Mouse (Mus musculus) left cerebral cortex, adult 2 months (tissue): ENCODE results near the gene Gstt1. TPM values are rescaled to one million over a fixed set of nuclear protein-coding genes. Genes with fewer than 3 reads are reported as not detected.

Experiments used
- DNase-seq, 2 experiments: peaks; one replicate each; pipeline ENCODE4 v3.0.0; 2021 to 2022; ENCODE audit warnings: low spot score in 2 of 2, mixed read lengths in 1 of 2; ENCODE audit errors: extremely low spot score in 1 of 2
- H3K27ac ChIP-seq: fragments of 200-600 bp; 2 replicates; pipeline ENCODE4 v1.8.1; 2022
- H3K4me3 ChIP-seq: fragments of 200-600 bp; 2 replicates; pipeline ENCODE4 v1.8.1; 2022
- CTCF ChIP-seq: fragments of 200-600 bp; IDR thresholded peaks from 2 replicates; pipeline ENCODE4 v1.8.1; 2022; ENCODE audit warnings: antibody characterized with exemption, mild to moderate bottlenecking, moderate library complexity
- intact Hi-C: fragments of 180-260 bp; cut with DNase I; formaldehyde crosslinking; loops from one replicate; pipeline ENCODE4 v1.15.1; 2025
- total RNA-seq, 2 experiments: library from RNA; stranded (reverse); gene quantifications; 2 replicates each; pipeline ENCODE4 v1.2.3; 2021

Gene Gstt1
- total RNA-seq, 2 experiments from 2014 or later: 11.0 to 12.2 TPM

DNA sequence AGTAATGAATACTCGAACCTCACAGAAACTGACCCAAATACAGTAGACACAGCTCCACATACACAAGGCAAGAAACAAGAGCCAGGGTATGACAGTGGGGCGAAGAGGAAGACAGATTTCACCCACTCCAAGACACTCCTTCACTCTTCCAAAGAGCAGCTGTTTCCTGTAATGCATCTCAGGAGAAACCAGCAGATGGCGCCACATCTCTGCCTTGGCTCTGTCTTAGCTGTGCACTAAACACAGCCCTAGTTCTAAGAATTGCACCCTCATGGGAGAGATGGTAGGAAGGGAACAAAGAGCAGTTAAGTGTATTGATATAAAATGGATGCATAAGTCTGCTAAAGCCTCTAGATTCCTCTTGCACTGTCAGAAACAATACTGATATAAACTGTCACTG lies 54.4 kb downstream of the Gstt1 start:
- intact Hi-C loops: loop anchor here (1.0 to 2.0 kb wide), 4 partner anchors 21 to 207 kb away; partner anchors contain the start of gene Cabin1
- DNase-seq: peak; percentile 80 to 82
- Histone ChIP-seq H3K4me3 (no peak overlapping the region), H3K27ac (peak overlapping the region; percentile 81)
- peak; percentile 93 for TF ChIP-seq CTCF

- H3K4me3 ChIP-seq: no peak overlapping the region
- TF ChIP-seq CTCF: no peak
- peak overlapping the region; percentile 81 for H3K27ac ChIP-seq
- intact Hi-C loops: loop anchor here (1.0 kb wide), 1 partner anchor 39 kb away; no protein-coding TSS in a partner anchor
- peak; percentile 65 to 66 for DNase-seq
Measured at GRCm38 (mm10) chr10:75743369-75743768, 55.0 kb downstream of the Gstt1 start.

DNA sequence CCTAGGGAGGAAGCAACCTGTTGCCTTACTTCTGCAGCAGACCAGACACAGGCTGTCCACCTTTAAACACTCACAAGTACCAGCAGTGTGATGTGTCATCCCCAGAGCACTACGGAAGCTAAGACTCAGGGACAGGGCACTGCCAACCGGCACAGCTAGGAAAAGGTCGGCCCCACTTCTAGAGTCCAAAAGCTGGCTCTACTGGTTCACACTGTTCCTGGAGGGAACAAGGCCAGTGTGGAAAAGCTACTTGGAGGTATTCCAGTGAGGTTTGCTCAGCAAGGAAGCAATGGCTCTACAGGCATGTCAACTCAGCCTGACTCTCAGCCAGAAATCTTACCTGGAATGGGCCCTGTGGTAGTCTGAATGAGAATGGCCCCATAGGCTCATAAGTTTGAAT lies 57.5 kb downstream of the Gstt1 start:
- Histone ChIP-seq H3K27ac (no peak overlapping the region), H3K4me3 (no peak overlapping the region)
- intact Hi-C loops: no loop called here
- TF ChIP-seq CTCF: no peak
- no peak for DNase-seq

Other genes with a start within 250 kb of the Gstt1 start
- gene Lrrc75b, start 238.3 kb downstream of the Gstt1 start, total RNA-seq: 1 to 10 TPM; 9.4 to 9.9 TPM
- gene Ggt1, start 237.0 kb downstream of the Gstt1 start, total RNA-seq: 1 to 10 TPM; 3.2 to 4.1 TPM
- gene Ggt5, start 209.2 kb downstream of the Gstt1 start, total RNA-seq: 1 to 10 TPM; 2.7 to 3.8 TPM
- 1 to 10 TPM; 8.4 to 8.9 TPM for gene Susd2, start 154.6 kb downstream of the Gstt1 start, total RNA-seq
- gene Cabin1, start 34.2 kb downstream of the Gstt1 start, total RNA-seq: 10 to 100 TPM; 78.0 to 79.3 TPM
- 10 to 100 TPM; 43.3 to 49.3 TPM for gene Ddt, start 25.2 kb downstream of the Gstt1 start, total RNA-seq
- gene Gm20441, start 17.6 kb downstream of the Gstt1 start, total RNA-seq: not detected
- 1 to 10 TPM; 1.7 to 2.8 TPM for gene Gstt3, start 17.2 kb downstream of the Gstt1 start, total RNA-seq
- not detected for gene Gstt4, start 24.0 kb upstream of the Gstt1 start, total RNA-seq
- 1 to 10 TPM; 4.6 to 4.8 TPM for gene Gstt2, start 38.8 kb upstream of the Gstt1 start, total RNA-seq
- 100 to 1,000 TPM; 475 to 526 TPM for gene Mif, start 61.7 kb upstream of the Gstt1 start, total RNA-seq
- gene Derl3, start 94.8 kb upstream of the Gstt1 start, total RNA-seq: 1 to 10 TPM; 3.0 to 3.5 TPM
- gene Smarcb1, start 123.0 kb upstream of the Gstt1 start, total RNA-seq: 10 to 100 TPM; 75.8 to 78.2 TPM
- gene Chchd10, start 134.5 kb upstream of the Gstt1 start, total RNA-seq: 100 to 1,000 TPM; 364 to 413 TPM
- gene Mmp11, start 137.9 kb upstream of the Gstt1 start, total RNA-seq: 1 to 10 TPM; 1.3 TPM
- under 1 TPM in 1 of 2 experiments, not detected in 1; 0.51 TPM for gene Gm867, start 142.1 kb upstream of the Gstt1 start, total RNA-seq
- gene Vpreb3, start 144.5 kb upstream of the Gstt1 start, total RNA-seq: not detected
- not detected for gene Gm5134, start 155.9 kb upstream of the Gstt1 start, total RNA-seq
- 10 to 100 TPM; 15.0 to 15.8 TPM for gene Zfp280b, start 234.1 kb upstream of the Gstt1 start, total RNA-seq